Mouse (Mus musculus): Measurements from ENCODE around the gene Mapk1ip1.

The Mapk1ip1 gene

GRCm38 (mm10) chr7:138840594-138841021, 5.5 kb downstream of the Mapk1ip1 start:
- DNase-seq (ENCODE audit: low read depth, low spot score), result peak; percentile 93

- DNase-seq (ENCODE audit: low read depth, low spot score), result peak; percentile 71
Measured at GRCm38 (mm10) chr7:138835028-138835427, 11.0 kb downstream of the Mapk1ip1 start.

DNA sequence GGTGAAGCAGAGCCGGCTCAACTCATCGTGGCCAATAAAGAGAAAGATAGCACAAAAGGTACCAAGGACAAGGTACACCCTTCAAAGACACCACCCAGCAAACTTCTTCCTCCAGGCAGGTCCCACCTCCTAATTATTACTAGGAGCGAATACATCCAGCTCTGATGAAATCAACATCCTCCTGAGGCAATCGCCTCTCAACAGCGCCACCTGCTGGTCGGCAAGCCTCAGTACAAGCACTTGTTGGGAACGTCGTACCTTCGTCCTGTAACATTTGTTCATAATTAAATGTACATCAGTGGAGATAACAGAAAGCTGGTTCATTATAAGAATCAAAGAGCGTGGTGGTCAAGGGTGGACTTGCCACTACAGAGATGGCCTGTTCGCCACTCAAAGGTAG, 18.3 kb downstream of the Mapk1ip1 start:
- DNase-seq (ENCODE audit: low read depth, low spot score), result peak; percentile 74

- no peak for DNase-seq (ENCODE audit: low read depth, low spot score)
Measured at GRCm38 (mm10) chr7:138824995-138825756, 20.9 kb downstream of the Mapk1ip1 start.

DNA sequence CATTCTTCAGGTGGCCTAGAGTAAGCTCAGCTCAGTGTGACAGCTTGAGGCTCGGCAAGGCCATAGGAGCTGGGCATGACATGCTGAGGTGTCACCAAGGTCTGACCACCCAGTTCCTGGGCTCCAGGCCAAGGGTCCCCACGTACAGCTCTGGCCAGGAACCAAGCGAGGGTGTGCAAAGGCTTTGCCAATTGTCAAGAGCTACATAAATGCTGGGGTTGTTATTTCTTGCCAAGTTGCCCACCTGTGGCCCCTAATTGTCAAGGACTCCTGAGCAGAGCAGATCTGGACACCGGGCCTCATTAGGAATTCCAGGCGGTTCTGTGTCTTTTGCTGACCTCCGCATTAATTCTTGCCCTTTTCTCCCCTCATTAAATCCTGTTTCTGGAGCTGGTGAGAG, 21.6 kb downstream of the Mapk1ip1 start:
- no peak for DNase-seq (ENCODE audit: low read depth, low spot score)

- DNase-seq (ENCODE audit: low read depth, low spot score), result peak; percentile 41
Measured at GRCm38 (mm10) chr7:138818314-138818713, 27.8 kb downstream of the Mapk1ip1 start.

DNA sequence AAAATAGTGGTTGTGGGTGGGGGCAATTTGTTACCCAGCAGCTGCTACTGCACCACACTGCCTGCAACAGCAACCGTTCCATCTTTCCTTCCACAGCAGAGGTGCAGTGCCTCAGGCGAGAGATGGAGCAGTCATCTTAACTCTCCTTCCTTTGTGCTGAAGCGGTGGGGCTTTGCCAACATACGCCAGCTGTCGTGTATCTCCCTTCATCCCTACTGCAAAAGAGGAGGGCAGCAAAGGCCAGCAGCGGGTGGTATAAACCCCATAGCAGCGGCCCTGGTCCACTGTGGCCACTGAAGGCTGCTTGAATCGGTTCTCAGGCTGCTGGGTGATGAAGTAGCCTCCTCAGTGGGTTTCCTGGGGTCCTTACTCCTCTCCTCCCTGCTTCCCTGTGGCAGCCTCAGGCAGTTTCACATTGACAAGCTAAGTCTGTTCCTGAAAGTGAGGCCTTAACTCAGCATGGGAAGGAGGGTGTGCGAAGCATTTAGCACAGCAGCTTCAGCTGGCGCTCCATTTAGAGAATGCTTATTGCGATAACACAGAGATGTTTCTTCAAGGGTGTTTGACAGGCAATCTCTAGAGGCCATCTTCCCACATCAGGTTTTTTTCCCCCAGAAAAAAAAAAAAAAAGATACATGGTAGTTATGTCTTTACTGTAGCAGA, 32.7 kb downstream of the Mapk1ip1 start:
- peak; percentile 16 for DNase-seq (ENCODE audit: low read depth, low spot score)

GRCm38 (mm10) chr7:138807146-138807545, 38.9 kb downstream of the Mapk1ip1 start:
- no peak for DNase-seq (ENCODE audit: low read depth, low spot score)

DNA sequence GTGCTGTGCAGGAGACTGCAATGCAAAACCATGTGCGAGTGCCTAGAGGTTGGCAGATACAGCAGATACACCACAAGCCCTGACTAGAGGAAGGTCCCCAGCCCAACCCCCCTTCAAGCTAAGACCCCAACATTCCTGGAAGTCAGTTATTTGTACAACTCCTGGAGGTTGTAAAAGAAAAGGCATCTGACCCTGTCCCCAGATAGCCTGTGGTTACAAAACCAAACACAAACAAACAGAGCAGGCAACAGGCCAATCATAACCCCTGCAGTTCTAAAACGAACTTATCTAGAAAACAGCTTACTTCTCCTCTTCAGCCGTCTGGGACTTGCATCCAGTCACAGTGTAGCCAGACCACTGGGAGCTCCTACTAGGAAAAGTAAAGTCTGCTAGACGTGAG, 42.7 kb downstream of the Mapk1ip1 start:
- no peak for DNase-seq (ENCODE audit: low read depth, low spot score)

DNA sequence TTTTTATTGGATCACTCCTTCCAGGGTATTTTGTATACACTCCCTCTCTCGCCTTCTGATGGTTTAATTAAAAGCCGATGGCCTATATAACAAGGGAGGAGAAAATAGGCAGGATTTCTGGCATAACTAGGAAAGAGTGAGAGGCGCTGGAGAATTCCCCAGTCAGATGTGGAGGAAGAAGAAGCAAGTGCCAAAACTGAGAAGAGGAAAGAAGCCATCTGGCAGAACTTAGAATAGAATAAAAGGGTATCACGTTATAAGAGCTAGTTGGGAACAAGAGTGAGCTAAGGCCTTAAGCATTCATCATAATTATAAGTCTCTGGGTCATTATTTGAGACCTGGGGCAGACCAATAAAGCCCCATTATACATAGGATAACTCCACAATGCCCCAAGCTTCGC, 58.0 kb downstream of the Mapk1ip1 start:
- DNase-seq (ENCODE audit: low read depth, low spot score), result peak; percentile 77

All from brain, adult 2 months (tissue).